Mouse (Mus musculus): ENCODE results near the gene Vcp. TPM values are rescaled to one million over a fixed set of nuclear protein-coding genes. Genes with fewer than 3 reads are reported as not detected.

The Vcp gene
- polyA plus RNA-seq, 1 experiment = 118 TPM

GRCm38 (mm10) chr4:42958942-42959341 is 41.4 kb downstream of the Vcp start:
- DNase-seq = no peak
- Histone ChIP-seq H3K4me3 (replicated peaks; ENCODE audit: extremely low read depth, low read depth, low read length) (no peak overlapping the region), H3K4me1 (ENCODE audit: control insufficient read depth, insufficient read depth, low read length) (no peaks in the 10 kb centered on the region)
- no peak for TF ChIP-seq CTCF (IDR thresholded peaks at IDR 0.05; ENCODE audit: insufficient read depth, low read length)
- no peak for TF ChIP-seq POLR2A (IDR thresholded peaks at IDR 0.05; ENCODE audit: borderline replicate concordance, extremely low read depth, low read depth, low read length)
- WGBS = 65% methylated on average over 8 of the region's 8 CpGs

- WGBS = 85% methylated on average over 8 of the region's 8 CpGs
- no peak overlapping the region for H3K4me3 ChIP-seq (replicated peaks; ENCODE audit: extremely low read depth, low read depth, low read length)
- no peak for DNase-seq
- no peaks in the 10 kb centered on the region for H3K4me1 ChIP-seq (ENCODE audit: control insufficient read depth, insufficient read depth, low read length)
- TF ChIP-seq POLR2A (IDR thresholded peaks at IDR 0.05; ENCODE audit: borderline replicate concordance, extremely low read depth, low read depth, low read length) (no peak), CTCF (IDR thresholded peaks at IDR 0.05; ENCODE audit: insufficient read depth, low read length) (no peak)
Measured at GRCm38 (mm10) chr4:42957979-42958378, 42.3 kb downstream of the Vcp start.

GRCm38 (mm10) chr4:42957306-42957705 is 43.0 kb downstream of the Vcp start:
- Histone ChIP-seq H3K4me1 (ENCODE audit: control insufficient read depth, insufficient read depth, low read length) (no peaks in the 10 kb centered on the region), H3K4me3 (replicated peaks; ENCODE audit: extremely low read depth, low read depth, low read length) (no peak overlapping the region)
- no peak for TF ChIP-seq POLR2A (IDR thresholded peaks at IDR 0.05; ENCODE audit: borderline replicate concordance, extremely low read depth, low read depth, low read length)
- no peak for TF ChIP-seq CTCF (IDR thresholded peaks at IDR 0.05; ENCODE audit: insufficient read depth, low read length)
- WGBS = 80% methylated on average over 11 of the region's 11 CpGs
- DNase-seq = no peak

- H3K4me1 ChIP-seq (ENCODE audit: control insufficient read depth, insufficient read depth, low read length) = no peaks in the 10 kb centered on the region
- DNase-seq = no peak
- WGBS = 94% methylated on average over 17 of the region's 17 CpGs
- H3K4me3 ChIP-seq (replicated peaks; ENCODE audit: extremely low read depth, low read depth, low read length) = no peak overlapping the region
- TF ChIP-seq POLR2A (IDR thresholded peaks at IDR 0.05; ENCODE audit: borderline replicate concordance, extremely low read depth, low read depth, low read length) (no peak), CTCF (IDR thresholded peaks at IDR 0.05; ENCODE audit: insufficient read depth, low read length) (no peak)
Measured at GRCm38 (mm10) chr4:42956581-42956980, 43.7 kb downstream of the Vcp start.

GRCm38 (mm10) chr4:42955200-42955599 is 45.1 kb downstream of the Vcp start:
- DNase-seq = no peak
- TF ChIP-seq CTCF (IDR thresholded peaks at IDR 0.05; ENCODE audit: insufficient read depth, low read length) = no peak
- no peak for TF ChIP-seq POLR2A (IDR thresholded peaks at IDR 0.05; ENCODE audit: borderline replicate concordance, extremely low read depth, low read depth, low read length)
- H3K4me1 ChIP-seq (ENCODE audit: control insufficient read depth, insufficient read depth, low read length) = peaks cover 4% of the 10 kb centered on the region
- 92% methylated on average over 3 of the region's 3 CpGs for WGBS
- H3K4me3 ChIP-seq (replicated peaks; ENCODE audit: extremely low read depth, low read depth, low read length) = no peak overlapping the region

- peak; percentile 66 for DNase-seq
- Histone ChIP-seq H3K4me1 (ENCODE audit: control insufficient read depth, insufficient read depth, low read length) (peaks cover 4% of the 10 kb centered on the region), H3K4me3 (replicated peaks; ENCODE audit: extremely low read depth, low read depth, low read length) (no peak overlapping the region)
- 14% methylated on average over 10 of the region's 10 CpGs for WGBS
- TF ChIP-seq POLR2A (IDR thresholded peaks at IDR 0.05; ENCODE audit: borderline replicate concordance, extremely low read depth, low read depth, low read length) (no peak), CTCF (IDR thresholded peaks at IDR 0.05; ENCODE audit: insufficient read depth, low read length) (peak; percentile 95)
Measured at GRCm38 (mm10) chr4:42954297-42954696, 46.0 kb downstream of the Vcp start.

GRCm38 (mm10) chr4:42953435-42954094 is 46.7 kb downstream of the Vcp start:
- Histone ChIP-seq H3K4me3 (replicated peaks; ENCODE audit: extremely low read depth, low read depth, low read length) (no peak overlapping the region), H3K4me1 (ENCODE audit: control insufficient read depth, insufficient read depth, low read length) (peaks cover 6% of the 10 kb centered on the region)
- TF ChIP-seq CTCF (IDR thresholded peaks at IDR 0.05; ENCODE audit: insufficient read depth, low read length) = no peak
- no peak for TF ChIP-seq POLR2A (IDR thresholded peaks at IDR 0.05; ENCODE audit: borderline replicate concordance, extremely low read depth, low read depth, low read length)
- DNase-seq = no peak
- WGBS = 47% methylated on average over 10 of the region's 10 CpGs

GRCm38 (mm10) chr4:42952563-42952962 is 47.7 kb downstream of the Vcp start:
- DNase-seq = no peak
- 92% methylated on average over 7 of the region's 7 CpGs for WGBS
- Histone ChIP-seq H3K4me1 (ENCODE audit: control insufficient read depth, insufficient read depth, low read length) (peaks cover 6% of the 10 kb centered on the region), H3K4me3 (replicated peaks; ENCODE audit: extremely low read depth, low read depth, low read length) (no peak overlapping the region)
- TF ChIP-seq CTCF (IDR thresholded peaks at IDR 0.05; ENCODE audit: insufficient read depth, low read length) = no peak
- TF ChIP-seq POLR2A (IDR thresholded peaks at IDR 0.05; ENCODE audit: borderline replicate concordance, extremely low read depth, low read depth, low read length) = no peak

GRCm38 (mm10) chr4:42951206-42952195 is 48.8 kb downstream of the Vcp start:
- H3K4me3 ChIP-seq (replicated peaks; ENCODE audit: extremely low read depth, low read depth, low read length) = no peak overlapping the region
- DNase-seq = no peak
- H3K4me1 ChIP-seq (ENCODE audit: control insufficient read depth, insufficient read depth, low read length) = peaks cover 6% of the 10 kb centered on the region
- TF ChIP-seq POLR2A (IDR thresholded peaks at IDR 0.05; ENCODE audit: borderline replicate concordance, extremely low read depth, low read depth, low read length) (no peak), CTCF (IDR thresholded peaks at IDR 0.05; ENCODE audit: insufficient read depth, low read length) (no peak)
- WGBS = 67% methylated on average over 11 of the region's 11 CpGs

Data from lung, adult 2 months (tissue).